Mouse (Mus musculus): ENCODE measurements around the gene Chmp6. TPM values are rescaled to one million over a fixed set of nuclear protein-coding genes. Genes with fewer than 3 reads are reported as not detected.

Chmp6 gene
- total and polyA plus RNA-seq, 3 experiments, result 58.3 to 76.7 TPM; not detected in 1

DNA sequence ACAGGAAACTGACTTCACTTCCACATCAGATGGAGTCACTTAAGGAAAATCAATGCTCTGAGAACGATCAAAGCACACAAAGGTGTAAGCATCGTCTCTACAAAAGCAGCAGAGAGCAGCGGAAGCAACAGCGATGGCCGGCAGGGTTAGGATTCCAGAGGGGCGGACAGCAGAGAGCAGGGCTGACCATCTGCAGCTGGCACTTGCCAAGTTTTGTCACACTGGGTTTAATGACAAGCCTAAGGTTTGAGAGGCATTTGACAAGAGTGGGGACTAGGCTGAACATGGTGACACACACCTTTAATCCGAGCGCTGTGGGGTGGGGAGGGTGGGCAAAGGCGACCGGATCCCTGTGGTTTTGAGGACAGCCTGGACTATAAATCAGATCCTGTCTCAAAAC is 18.6 kb downstream of the Chmp6 start:
- no peak for DNase-seq (ENCODE audit: low read depth, low spot score)
- Histone ChIP-seq H3K4me1 (ENCODE audit: control insufficient read depth in 1 of 2, insufficient read depth in 2 of 2, low read length in 2 of 2) (peaks cover 0 to 10% of the 10 kb centered on the region in 2 experiments; a peak in 1 of 4 replicates), H3K27ac (ENCODE audit: control insufficient read depth, low read depth, low read length) (no peak overlapping the region), H3K9me3 (replicated peaks; ENCODE audit: insufficient read depth, low read length) (no peaks in the 10 kb centered on the region), H3K79me2 (ENCODE audit: control insufficient read depth, insufficient read depth, low read length, poor library complexity) (no peaks in the 10 kb centered on the region; the same call in 1 of the 2 replicates), H3K36me3 (ENCODE audit: control insufficient read depth in 1 of 2, insufficient read depth in 2 of 2, low read length in 2 of 2) (0 out of 4 replicates have a peak, but pooled peaks cover 0 to 3% of the 10 kb centered on the region in 2 experiments), H3K9ac (ENCODE audit: control insufficient read depth, low read depth, low read length, poor library complexity, severe bottlenecking) (no peak overlapping the region), H3K27me3 (ENCODE audit: control insufficient read depth in 1 of 2, insufficient read depth in 2 of 2, low read length in 2 of 2) (no peaks in the 10 kb centered on the region), H3K4me3 (ENCODE audit: control insufficient read depth in 1 of 2, insufficient read depth in 1 of 2, low read depth in 2 of 2, low read length in 2 of 2) (no peak overlapping the region)
- TF ChIP-seq ETS1 (IDR thresholded peaks at IDR 0.05; ENCODE audit: low read depth, low read length) (no peak), CTCF (IDR thresholded peaks at IDR 0.05 in 2 of 3, conservative IDR thresholded peaks at IDR 0.05 in 1 of 3; ENCODE audit: control insufficient read depth in 1 of 3, insufficient read depth in 1 of 3, low read depth in 2 of 3, low read length in 3 of 3, poor library complexity in 1 of 3, severe bottlenecking in 1 of 3) (no peak), GATA1 (IDR thresholded peaks at IDR 0.05; ENCODE audit: low read depth, low read length) (no peak), ELF1 (IDR thresholded peaks at IDR 0.05; ENCODE audit: low read depth, low read length) (no peak), MXI1 (IDR thresholded peaks at IDR 0.05; ENCODE audit: low read depth, low read length) (no peak), USF1 (IDR thresholded peaks at IDR 0.05; ENCODE audit: low read depth, low read length) (no peak), ZNF384 (IDR thresholded peaks at IDR 0.05; ENCODE audit: low read depth, low read length) (no peak), SIN3A (IDR thresholded peaks at IDR 0.05; ENCODE audit: low read length) (no peak)

DNA sequence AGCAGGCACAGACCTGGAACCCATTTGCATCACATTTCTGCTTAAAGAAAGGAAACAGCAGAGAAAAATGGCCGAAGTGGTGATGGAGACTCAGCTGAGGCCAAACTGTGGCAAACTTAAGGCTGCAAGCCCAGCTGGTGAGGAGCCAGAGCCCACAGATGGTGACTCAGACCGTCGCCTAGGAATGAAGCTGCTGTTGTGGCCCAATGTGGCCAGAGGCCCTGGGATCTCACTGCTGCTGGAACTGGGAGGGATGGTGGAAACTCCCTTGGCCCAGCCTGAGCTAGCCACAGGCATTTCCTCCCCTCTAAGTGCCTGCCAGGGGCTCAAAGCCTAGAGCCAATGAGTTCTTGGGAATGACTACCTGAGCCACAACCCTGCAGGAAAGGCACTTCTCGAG is 19.9 kb downstream of the Chmp6 start:
- DNase-seq (ENCODE audit: low read depth, low spot score), result no peak
- 0 out of 4 replicates have a peak, but pooled peaks cover 0 to 4% of the 10 kb centered on the region in 2 experiments for H3K4me1 ChIP-seq (ENCODE audit: control insufficient read depth in 1 of 2, insufficient read depth in 2 of 2, low read length in 2 of 2)

DNA sequence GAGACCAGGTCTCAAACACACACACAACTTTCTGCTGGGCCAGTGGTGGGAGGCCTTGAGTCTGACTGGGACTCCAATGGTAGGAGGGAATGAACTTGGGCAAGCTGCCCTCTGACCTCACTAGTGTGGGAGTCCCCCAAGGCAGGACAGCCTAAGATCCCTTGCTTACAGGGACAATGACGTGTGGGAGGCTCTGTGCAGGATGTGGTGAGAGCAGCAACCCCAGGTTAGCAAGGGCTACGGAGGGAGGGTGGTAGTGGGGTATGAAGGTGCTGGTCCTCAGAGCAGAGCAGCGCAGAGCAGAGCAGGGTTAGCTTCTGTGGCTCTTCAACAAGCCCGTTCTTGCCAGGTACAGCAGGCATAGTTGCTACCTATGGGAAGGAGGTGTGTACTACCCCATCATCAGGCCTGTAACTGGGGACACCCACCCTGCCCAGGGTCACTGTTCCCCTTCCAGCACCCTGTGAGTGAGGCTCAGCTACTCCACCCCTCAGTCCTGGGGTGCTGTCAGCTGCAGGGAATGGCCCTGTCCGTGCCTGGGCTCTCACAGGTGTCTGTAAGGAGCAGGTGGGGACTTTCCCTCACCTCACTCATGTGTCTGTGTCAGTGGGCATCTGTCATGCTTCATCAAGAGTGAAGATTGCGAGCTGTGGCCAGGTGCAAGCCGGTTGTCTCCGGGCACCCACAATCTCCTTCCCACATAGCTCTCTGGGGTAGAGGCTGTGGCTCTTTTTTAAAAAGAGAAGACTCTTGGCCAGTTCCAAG is 20.8 kb downstream of the Chmp6 start:
- H3K27ac ChIP-seq (ENCODE audit: control insufficient read depth, low read depth, low read length), result no peak overlapping the region
- no peak overlapping the region for H3K9ac ChIP-seq (ENCODE audit: control insufficient read depth, low read depth, low read length, poor library complexity, severe bottlenecking)
- H3K9me3 ChIP-seq (replicated peaks; ENCODE audit: insufficient read depth, low read length), result no peaks in the 10 kb centered on the region
- H3K79me2 ChIP-seq (ENCODE audit: control insufficient read depth, insufficient read depth, low read length, poor library complexity), result no peaks in the 10 kb centered on the region
- no peak for DNase-seq (ENCODE audit: low read depth, low spot score)
- no peak overlapping the region for H3K4me3 ChIP-seq (ENCODE audit: control insufficient read depth in 1 of 2, insufficient read depth in 1 of 2, low read depth in 2 of 2, low read length in 2 of 2)
- no peaks in the 10 kb centered on the region for H3K27me3 ChIP-seq (ENCODE audit: control insufficient read depth in 1 of 2, insufficient read depth in 2 of 2, low read length in 2 of 2)
- TF ChIP-seq BHLHE40 (IDR thresholded peaks at IDR 0.05; ENCODE audit: borderline replicate concordance, low read depth, low read length) (no peak), CTCF (IDR thresholded peaks at IDR 0.05 in 2 of 3, conservative IDR thresholded peaks at IDR 0.05 in 1 of 3; ENCODE audit: control insufficient read depth in 1 of 3, insufficient read depth in 1 of 3, low read depth in 2 of 3, low read length in 3 of 3, poor library complexity in 1 of 3, severe bottlenecking in 1 of 3) (no peak), ETS1 (IDR thresholded peaks at IDR 0.05; ENCODE audit: low read depth, low read length) (no peak), CHD2 (IDR thresholded peaks at IDR 0.05; ENCODE audit: low read length) (no peak), SIN3A (IDR thresholded peaks at IDR 0.05; ENCODE audit: low read length) (no peak), MAX (IDR thresholded peaks at IDR 0.05; ENCODE audit: low read length) (no peak), UBTF (IDR thresholded peaks at IDR 0.05; ENCODE audit: borderline replicate concordance, insufficient read depth, low read depth, low read length) (no peak), EP300 (IDR thresholded peaks at IDR 0.05; ENCODE audit: low read depth in 1 of 2, low read length in 2 of 2) (no peak), POLR2A (IDR thresholded peaks at IDR 0.05; ENCODE audit: control insufficient read depth in 1 of 2, insufficient read depth in 1 of 2, low read depth in 1 of 2, low read length in 2 of 2, poor library complexity in 1 of 2) (no peak), ZC3H11A (IDR thresholded peaks at IDR 0.05; ENCODE audit: low read depth, low read length) (no peak), GATA1 (IDR thresholded peaks at IDR 0.05; ENCODE audit: low read depth, low read length) (no peak)
- 0 out of 4 replicates have a peak, but pooled peaks cover 0 to 4% of the 10 kb centered on the region in 2 experiments for H3K4me1 ChIP-seq (ENCODE audit: control insufficient read depth in 1 of 2, insufficient read depth in 2 of 2, low read length in 2 of 2)
- 0 out of 4 replicates have a peak, but pooled peaks cover 0 to 3% of the 10 kb centered on the region in 2 experiments for H3K36me3 ChIP-seq (ENCODE audit: control insufficient read depth in 1 of 2, insufficient read depth in 2 of 2, low read length in 2 of 2)

More for the DNA sequence above, 19.9 kb downstream of the Chmp6 start:
- H3K36me3 ChIP-seq (ENCODE audit: control insufficient read depth in 1 of 2, insufficient read depth in 2 of 2, low read length in 2 of 2), result 0 out of 4 replicates have a peak, but pooled peaks cover 0 to 3% of the 10 kb centered on the region in 2 experiments
- TF ChIP-seq BHLHE40 (IDR thresholded peaks at IDR 0.05; ENCODE audit: borderline replicate concordance, low read depth, low read length) (no peak), KAT2A (conservative IDR thresholded peaks at IDR 0.05; ENCODE audit: low read depth, low read length) (no peak), NRF1 (IDR thresholded peaks at IDR 0.05; ENCODE audit: insufficient read depth, low read depth, low read length, poor library complexity, severe bottlenecking) (no peak), MAX (IDR thresholded peaks at IDR 0.05; ENCODE audit: low read length) (no peak), POLR2A (IDR thresholded peaks at IDR 0.05; ENCODE audit: control insufficient read depth in 1 of 2, insufficient read depth in 1 of 2, low read depth in 1 of 2, low read length in 2 of 2, poor library complexity in 1 of 2) (no peak), ELF1 (IDR thresholded peaks at IDR 0.05; ENCODE audit: low read depth, low read length) (no peak), HCFC1 (IDR thresholded peaks at IDR 0.05; ENCODE audit: low read depth, low read length) (no peak)
- H3K4me3 ChIP-seq (ENCODE audit: control insufficient read depth in 1 of 2, insufficient read depth in 1 of 2, low read depth in 2 of 2, low read length in 2 of 2), result no peak overlapping the region
- no peaks in the 10 kb centered on the region for H3K27me3 ChIP-seq (ENCODE audit: control insufficient read depth in 1 of 2, insufficient read depth in 2 of 2, low read length in 2 of 2)
- no peak overlapping the region for H3K9ac ChIP-seq (ENCODE audit: control insufficient read depth, low read depth, low read length, poor library complexity, severe bottlenecking)
- H3K27ac ChIP-seq (ENCODE audit: control insufficient read depth, low read depth, low read length), result no peak overlapping the region
- H3K9me3 ChIP-seq (replicated peaks; ENCODE audit: insufficient read depth, low read length), result no peaks in the 10 kb centered on the region
- H3K79me2 ChIP-seq (ENCODE audit: control insufficient read depth, insufficient read depth, low read length, poor library complexity), result no peaks in the 10 kb centered on the region; the same call in 1 of the 2 replicates
